Mouse (Mus musculus) liver, embryonic 14.5 days (tissue): ENCODE measurements around the gene Olfr875.

Source experiments
- CTCF ChIP-seq: IDR thresholded peaks from 2 replicates; pipeline ENCODE4 v1.5.1; 2016; ENCODE audit warnings: antibody characterized with exemption, low read depth, control low read depth
- EP300 ChIP-seq: IDR thresholded peaks from 2 replicates; pipeline ENCODE4 v1.6.1; 2016; ENCODE audit warnings: antibody characterized with exemption, low read depth

DNA sequence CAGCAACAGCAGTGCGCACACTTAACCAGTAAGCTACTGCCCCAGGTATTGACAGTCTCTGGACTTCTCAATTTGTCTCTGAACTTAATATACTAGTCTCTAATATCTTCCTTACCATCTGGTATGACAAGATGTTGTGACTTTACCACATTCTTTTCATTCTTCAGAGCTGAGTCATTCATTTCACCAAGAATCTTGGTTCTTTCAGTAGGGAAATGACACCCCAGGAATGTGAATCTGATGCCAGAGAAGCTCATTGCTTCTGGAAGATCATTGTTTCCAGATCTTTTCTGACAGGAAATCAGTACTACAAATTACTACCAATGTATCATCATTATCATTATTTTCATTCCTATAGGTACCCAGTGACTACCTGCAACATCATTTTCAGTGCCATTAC, 37.3 kb upstream of the Olfr875 start:
- TF ChIP-seq CTCF (no peak), EP300 (no peak)
